Mouse (Mus musculus): ENCODE data around the gene Ttc7.
"Not testable (repeated sequence)": the region's sequence is repeated elsewhere in the genome, so short reads cannot be mapped to it uniquely, and the experiment has no call there.

Gene Ttc7

DNA sequence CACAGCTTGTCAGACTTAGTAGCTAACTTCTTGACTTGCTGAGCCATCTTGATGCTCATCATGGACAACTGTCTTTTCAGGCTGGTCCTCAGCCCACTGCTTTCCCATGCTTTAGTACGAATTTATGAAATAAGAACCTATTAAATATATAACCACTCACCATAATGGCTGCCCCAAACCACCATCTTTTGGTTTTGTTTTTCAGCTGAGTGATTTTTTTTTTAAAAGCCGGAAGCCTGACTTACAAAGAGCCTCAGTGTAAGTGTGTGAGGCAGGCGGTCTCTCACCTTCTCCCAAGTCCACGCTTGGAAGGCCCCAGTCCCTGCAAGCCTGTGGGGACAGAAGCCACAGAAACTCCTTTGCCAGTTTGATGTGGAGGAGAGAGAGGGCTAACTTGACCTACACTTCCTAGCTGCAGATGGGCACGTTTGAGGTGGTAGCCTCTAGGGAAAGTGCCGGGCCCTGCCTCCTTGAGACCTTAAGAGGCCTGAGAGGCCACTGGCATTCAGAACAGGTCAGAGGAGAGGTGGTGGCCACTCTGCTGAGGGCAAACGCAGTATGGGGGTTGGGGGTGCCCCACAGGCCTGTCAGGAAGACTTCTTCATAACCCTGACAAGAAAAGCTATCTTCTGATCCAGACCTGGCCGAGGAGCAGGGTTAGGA, 3.9 kb downstream of the Ttc7 start:
- DNase-seq: no peak

DNA sequence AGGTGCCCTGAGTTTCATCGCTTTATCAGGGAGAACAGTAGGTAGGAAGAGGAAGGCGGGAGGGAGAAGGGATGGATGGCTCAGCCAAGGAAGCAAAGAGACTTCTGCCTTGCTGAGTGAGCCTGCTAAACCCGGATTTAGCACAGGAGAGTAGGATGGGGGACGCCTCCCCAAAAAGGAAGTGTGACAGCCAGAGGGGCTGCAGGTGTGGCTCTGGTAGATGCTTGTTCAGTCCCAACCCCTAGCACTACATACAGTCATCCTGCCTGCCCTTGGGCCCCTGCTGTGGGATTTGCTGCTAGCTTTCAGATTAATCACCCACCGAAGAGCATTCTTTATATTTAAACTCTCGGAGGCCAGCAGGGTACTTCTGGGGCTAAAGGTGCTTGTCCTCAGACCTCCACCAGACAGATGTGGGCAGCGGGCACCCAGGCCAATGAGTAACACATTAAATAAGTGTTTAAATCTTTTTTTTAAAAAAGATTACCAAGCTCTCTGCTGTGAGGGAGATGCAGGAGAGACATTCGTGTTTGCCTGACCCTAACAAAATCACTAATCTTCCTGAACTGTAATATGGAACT, 4.6 kb downstream of the Ttc7 start:
- peak; percentile 64 for DNase-seq

GRCm38 (mm10) chr17:87288131-87288530, 5.4 kb downstream of the Ttc7 start:
- DNase-seq: peak; percentile 67

DNA sequence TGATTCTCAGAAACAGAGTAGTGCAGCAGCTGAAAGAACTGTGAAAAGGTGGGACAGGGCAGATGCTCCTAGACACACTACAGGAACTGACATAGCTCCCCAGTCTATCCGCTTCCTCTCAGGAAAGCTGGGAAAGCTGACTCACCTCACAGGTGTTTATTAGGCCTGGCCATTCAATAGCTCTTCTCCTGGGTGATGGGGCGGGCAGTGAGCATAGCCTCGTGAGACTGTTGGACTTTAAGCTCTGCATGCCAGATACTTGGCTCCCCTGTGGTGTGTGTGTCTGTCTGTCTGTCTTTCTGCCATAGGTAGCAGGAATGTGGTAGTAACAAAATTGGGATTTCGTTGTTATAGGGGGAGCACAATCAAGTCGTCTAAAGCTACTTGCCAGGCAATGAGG, 6.7 kb downstream of the Ttc7 start:
- DNase-seq: peak; percentile 54

GRCm38 (mm10) chr17:87291037-87291436, 8.4 kb downstream of the Ttc7 start:
- DNase-seq: no peak

GRCm38 (mm10) chr17:87291782-87292181, 9.1 kb downstream of the Ttc7 start:
- no peak for DNase-seq

- no peak for DNase-seq
Observed at GRCm38 (mm10) chr17:87293125-87293524, 10.4 kb downstream of the Ttc7 start.

- no peak for DNase-seq
Observed at GRCm38 (mm10) chr17:87295738-87296137, 13.1 kb downstream of the Ttc7 start.

GRCm38 (mm10) chr17:87296701-87297100, 14.0 kb downstream of the Ttc7 start:
- not testable (repeated sequence) for DNase-seq

- no peak for DNase-seq
Observed at GRCm38 (mm10) chr17:87298944-87299343, 16.3 kb downstream of the Ttc7 start.

DNA sequence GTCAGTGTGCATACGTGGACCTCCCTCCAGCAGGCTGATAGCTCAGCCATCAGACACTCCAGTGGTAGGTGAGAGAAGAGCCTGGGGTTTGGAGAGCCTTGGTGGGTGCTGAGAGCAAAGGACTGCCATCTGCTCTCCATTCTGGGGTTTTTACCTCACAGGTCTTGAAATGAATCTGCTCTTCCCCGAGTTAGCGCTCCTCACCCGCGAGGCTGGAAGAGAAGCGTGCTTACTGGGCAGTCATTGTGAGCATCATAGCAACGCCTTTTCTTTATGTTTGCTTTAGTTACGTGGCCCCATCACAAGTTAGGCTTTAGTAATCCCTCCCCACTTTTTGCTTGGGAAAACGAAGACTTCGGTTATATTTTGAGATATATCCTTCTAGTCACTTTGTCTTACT, 17.7 kb downstream of the Ttc7 start:
- no peak for DNase-seq

DNA sequence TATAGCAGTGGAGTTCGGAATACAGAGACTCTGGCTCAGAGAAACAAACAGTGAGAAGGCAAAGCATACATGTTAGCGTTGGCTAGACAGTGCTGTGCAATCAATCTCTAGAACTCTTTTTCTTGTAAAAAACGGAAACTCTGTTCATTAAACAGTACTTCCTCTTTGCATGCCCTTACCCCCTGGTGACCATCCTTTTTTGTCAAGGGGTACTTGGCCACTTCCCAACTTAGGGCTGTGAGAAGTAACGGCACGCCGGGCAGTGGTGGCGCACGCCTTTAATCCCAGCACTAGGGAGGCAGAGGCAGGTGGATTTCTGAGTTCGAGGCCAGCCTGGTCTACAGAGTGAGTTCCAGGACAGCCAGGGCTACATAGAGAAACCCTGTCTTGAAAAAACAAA, 18.9 kb downstream of the Ttc7 start:
- DNase-seq: not testable (repeated sequence)

DNA sequence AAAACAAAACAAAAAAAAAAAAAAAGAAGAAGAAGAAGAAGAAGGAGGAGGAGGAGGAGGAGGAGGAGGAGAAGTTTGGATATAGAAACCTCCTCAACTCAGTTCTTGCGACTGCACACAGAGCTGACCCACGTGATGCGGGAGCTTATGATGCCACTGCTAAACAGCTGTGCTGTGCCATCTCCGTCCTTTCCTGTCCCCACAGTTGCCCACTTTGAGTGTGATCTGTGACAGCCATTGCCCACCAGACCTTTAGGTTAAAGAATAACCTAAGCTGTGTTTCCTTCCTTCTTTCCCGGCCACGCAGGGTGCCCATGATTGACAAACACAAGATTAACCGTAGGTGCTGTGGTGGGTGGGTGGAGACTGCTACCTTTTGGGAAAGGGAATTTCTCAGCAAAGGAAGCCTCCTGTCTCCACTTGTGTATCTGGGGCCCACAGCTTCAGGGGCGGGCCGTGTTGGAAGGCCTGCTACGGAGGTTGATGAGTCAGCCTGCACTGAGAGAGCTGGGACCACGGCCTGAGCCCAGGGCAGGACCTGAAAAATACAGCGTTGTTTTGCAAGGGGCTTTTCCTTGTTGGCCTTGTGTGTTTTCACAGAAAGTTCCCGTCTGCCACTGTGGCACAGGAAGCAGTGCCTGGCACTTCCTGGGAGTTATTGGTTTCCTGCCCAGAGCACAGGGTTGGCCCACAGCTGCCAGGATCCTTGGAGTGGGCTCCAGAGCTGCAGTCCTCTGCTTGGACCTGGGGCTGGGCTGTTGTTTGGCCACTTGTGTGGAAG, 19.5 kb downstream of the Ttc7 start:
- no peak for DNase-seq

DNA sequence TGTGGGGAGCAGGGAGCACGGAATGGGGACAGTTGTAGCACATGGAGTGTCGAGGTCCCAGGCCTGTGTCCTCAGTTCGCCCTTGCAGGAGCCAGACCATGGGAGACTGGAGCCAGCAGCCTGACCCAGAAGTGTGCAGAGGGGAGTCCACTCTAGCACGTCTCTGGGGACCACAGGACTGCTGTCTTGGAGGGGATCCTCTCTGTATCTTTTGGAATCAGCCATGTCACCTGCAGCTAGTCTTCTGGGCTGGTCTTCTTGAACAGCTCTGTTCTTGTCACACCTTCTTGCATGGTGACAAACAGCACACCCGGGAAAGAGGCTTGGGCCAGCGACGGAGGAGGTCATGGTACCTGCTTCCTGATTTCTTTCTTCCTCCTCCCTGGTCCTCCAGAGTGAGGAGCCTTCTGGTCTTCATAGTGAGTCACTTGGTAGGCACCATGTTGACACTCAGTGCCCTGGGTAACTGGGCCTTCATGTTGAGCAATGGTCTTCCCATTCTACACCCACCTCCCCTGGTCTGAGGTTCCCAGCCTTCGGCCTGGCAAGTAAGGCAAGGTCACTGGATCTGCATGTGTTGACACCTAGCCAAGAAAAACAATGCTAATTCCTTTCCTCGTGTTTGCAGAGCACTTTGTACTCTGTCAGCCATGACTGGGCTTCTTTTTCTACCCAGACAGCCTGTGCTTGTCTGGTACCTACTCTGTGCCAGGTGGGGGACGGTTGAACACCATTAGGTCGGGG, 21.6 kb downstream of the Ttc7 start:
- DNase-seq: peak; percentile 79

DNA sequence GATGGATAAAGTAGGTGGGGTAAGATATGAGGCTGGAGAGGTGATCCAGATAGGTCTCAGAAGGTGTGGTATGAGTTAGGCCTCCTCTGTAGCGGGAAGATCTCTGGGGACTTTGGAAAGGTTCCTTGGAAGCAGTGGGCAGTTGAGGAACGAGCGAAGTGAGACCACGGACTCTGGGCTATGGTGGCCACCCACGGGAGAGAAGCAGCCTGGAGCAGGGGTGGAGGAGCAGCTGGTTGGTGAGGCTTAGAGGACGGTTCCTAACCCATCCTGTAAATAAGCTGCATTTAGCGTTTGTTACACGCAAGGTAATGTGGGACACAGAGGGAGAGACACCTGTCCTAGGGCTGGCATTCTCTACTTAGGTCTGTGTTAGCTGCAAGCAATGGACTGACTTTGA, 22.4 kb downstream of the Ttc7 start:
- DNase-seq: no peak

DNA sequence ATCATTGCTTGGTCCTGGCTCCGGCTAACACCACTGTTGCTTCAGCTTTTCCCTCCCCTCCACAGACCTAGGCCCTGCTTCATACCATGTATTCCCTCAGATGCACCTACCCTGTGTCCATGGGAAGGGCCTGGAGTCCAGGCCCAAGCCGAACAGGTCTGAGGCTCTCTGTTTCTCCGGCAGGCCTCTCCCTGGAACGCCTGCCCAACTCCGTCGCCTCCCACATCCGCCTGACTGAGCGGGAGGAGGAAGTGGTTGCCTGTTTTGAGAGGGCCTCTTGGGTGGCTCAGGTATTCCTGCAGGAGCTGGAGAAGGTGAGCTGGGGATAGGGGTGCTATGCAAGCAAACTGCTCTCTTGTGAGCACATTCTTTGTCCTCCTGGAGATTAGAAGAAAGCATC, 24.1 kb downstream of the Ttc7 start:
- DNase-seq: peak; percentile 40

DNA sequence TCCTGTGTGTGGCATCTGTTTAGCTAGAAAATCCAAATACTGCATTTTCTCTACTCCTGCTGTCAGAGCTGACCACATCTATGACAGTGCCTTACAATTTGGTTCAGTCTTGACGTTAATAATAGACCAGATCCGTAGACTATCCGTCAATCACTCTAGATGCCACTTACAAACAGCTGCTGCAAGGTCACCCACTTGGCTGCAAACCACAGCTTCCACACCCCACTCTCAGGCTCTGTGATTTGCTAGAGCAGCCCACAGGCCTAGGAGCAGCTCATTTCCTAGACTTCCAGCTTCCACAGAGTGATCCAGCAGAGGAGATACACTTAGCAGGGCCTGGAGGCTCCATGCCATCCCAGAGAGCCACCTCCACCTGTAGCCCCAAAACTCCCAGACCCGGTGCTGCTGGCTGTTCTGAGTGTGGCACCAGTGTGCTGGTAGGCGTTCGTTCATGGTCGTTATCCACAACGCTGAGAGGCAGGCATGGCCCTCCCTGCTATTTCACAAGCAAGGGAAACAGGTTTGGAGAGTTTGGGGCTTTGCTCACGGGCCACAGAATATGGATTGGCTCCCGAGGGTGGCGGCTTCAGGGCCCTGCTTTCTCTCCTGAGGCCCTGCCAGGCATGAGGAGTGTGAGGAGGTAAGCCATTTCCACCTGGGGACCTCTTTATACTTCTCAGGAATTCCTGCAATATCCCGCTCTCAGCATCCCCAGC, 26.5 kb downstream of the Ttc7 start:
- DNase-seq: no peak

- no peak for DNase-seq
Observed at GRCm38 (mm10) chr17:87310497-87310896, 27.8 kb downstream of the Ttc7 start.

DNA sequence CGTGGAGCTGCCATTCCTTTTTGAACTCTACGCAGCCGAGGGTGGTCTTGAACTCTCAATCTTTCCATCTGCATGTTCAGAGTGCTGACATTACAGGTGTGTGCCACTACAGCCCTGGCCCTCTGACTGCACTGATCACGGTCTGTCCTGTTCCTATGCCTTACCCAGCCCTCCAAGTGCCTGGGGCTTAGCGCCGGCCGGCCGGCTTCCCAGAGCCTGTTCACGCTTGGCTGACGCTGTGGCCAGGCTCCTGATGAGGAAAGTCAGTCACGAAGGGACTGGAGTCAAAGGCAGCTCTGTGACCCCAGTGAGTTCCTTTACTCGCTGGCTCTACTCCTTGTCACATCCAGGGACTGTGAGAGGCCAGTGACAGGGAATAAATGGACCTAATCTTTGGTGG, 29.7 kb downstream of the Ttc7 start:
- peak; percentile 85 for DNase-seq

DNA sequence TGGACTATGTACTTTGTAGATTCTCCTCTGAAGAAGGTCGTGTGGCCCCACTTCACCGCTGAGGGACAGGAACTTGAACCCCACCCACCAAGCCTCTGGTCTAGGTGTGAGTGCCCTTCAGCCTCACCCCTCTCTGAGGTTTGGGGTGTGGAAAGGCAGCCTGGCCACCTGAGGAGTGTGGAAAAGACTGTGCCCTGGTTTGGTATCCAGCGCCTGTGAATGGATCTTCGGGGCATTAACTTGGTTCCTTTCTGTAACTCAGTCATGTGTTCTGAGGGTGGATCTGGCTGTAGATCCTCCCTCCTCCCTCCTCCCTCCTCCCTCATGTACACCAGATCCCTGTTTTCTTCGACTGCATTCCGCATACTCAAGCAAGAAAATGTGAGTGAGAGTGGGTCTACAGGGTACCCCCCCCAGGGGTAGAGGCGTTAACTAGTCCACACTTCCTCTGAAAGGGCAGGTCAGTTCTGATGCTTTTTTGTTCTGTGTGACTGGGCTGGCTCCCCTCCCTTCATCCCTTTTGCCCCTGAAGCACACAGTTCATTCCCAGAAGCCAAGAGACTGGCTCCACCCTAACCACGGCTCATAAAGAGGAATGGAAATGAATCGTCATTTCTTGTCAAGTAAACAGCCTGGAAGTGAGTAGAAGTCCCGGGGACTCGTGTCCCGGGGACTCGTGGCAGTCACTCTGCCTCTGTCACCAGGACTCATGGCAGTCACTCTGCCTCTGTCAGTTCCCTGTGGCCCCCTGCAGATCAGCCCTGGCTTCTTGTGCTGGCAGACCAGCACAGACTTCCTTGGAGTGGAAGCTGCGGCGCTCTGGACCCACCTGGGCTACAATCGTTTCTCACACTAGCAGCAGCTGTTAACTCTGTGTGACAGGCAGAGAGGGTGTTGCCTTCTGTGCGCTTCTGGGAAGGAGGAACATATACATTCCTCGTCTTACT, 30.5 kb downstream of the Ttc7 start:
- DNase-seq: peak; percentile 60

GRCm38 (mm10) chr17:87314121-87314520, 31.4 kb downstream of the Ttc7 start:
- DNase-seq: no peak

- peak; percentile 50 for DNase-seq
Observed at GRCm38 (mm10) chr17:87314530-87314946, 31.9 kb downstream of the Ttc7 start.
